Mouse (Mus musculus) kidney, embryonic 16.5 days (tissue): ENCODE measurements at regions not wholly inside any gene's neighbourhood (a gene's known extent, or its start where the extent isn't known, plus 50 kb on each side); places are given as distances from the start of the nearest gene placed in this dataset.
A peak's percentile ranks its signal among the peaks of the same experiment; 100 is the strongest.

ENCODE experiments used
- ATAC-seq: fragments of 200-750 bp; cut with Nextera tagmentation; 2 replicates; pipeline ENCODE4 v1.8.0; 2017; ENCODE audit warnings: moderate TSS enrichment; ENCODE audit not compliant: low FRiP score, low TSS enrichment
- H3K27ac ChIP-seq: fragments of 300-500 bp; sonication (generic); 2 replicates; pipeline ENCODE4 v1.5.1; 2014; ENCODE audit warnings: low read length
- H3K27me3 ChIP-seq: fragments of 300-500 bp; sonication (generic); 2 replicates; pipeline ENCODE4 v1.6.1; 2014; ENCODE audit warnings: low read length, control low read depth, mixed read lengths; ENCODE audit not compliant: insufficient read depth
- H3K36me3 ChIP-seq: fragments of 300-500 bp; sonication (generic); 2 replicates; pipeline ENCODE4 v1.6.1; 2014; ENCODE audit warnings: low read length, control low read depth, mixed read lengths; ENCODE audit not compliant: insufficient read depth
- H3K4me1 ChIP-seq: fragments of 300-500 bp; sonication (generic); 2 replicates; pipeline ENCODE4 v1.6.1; 2014; ENCODE audit warnings: low read length, control low read depth, mixed read lengths; ENCODE audit not compliant: insufficient read depth
- H3K4me2 ChIP-seq: fragments of 300-500 bp; sonication (generic); replicated peaks from 2 replicates; pipeline ENCODE4 v1.6.1; 2014; ENCODE audit warnings: low read depth, low read length
- H3K4me3 ChIP-seq: fragments of 300-500 bp; sonication (generic); 2 replicates; pipeline ENCODE4 v1.5.1; 2014; ENCODE audit warnings: mild to moderate bottlenecking, low read length
- H3K9ac ChIP-seq: fragments of 300-500 bp; sonication (generic); replicated peaks from 2 replicates; pipeline ENCODE4 v1.6.1; 2014; ENCODE audit warnings: low read length
- H3K9me3 ChIP-seq: fragments of 300-500 bp; sonication (generic); 2 replicates; pipeline ENCODE4 v1.6.1; 2016; ENCODE audit warnings: low read length, control low read depth
- WGBS: fragments of 180-500 bp; shearing (Covaris S2); extraction: QIAGEN DNeasy Blood & Tissue Kit; methylation state at CpG from one replicate; pipeline ENCODE4 v1.1.7; 2014; 5-methylcytosine and 5-hydroxymethylcytosine counted together

- Histone ChIP-seq H3K4me3 (no peak overlapping the region), H3K9ac (no peak overlapping the region), H3K9me3 (no peaks in the 10 kb centered on the region), H3K36me3 (no peaks in the 10 kb centered on the region), H3K27ac (no peak overlapping the region), H3K27me3 (no peaks in the 10 kb centered on the region), H3K4me2 (no peak overlapping the region), H3K4me1 (no peaks in the 10 kb centered on the region)
- ATAC-seq = 0 out of 2 replicates have a peak, but pooled peaks have one; percentile 54
- WGBS = 41% methylated on average over 10 of the region's 10 CpGs
These were observed 177.3 kb upstream of the Mvb12b start for GRCm38 (mm10) chr2:34065090-34065489.

GRCm38 (mm10) chr2:34056552-34056951, 168.8 kb upstream of the Mvb12b start:
- Histone ChIP-seq H3K4me1 (no peaks in the 10 kb centered on the region), H3K4me3 (no peak overlapping the region), H3K9me3 (no peaks in the 10 kb centered on the region), H3K4me2 (no peak overlapping the region), H3K9ac (no peak overlapping the region), H3K27ac (no peak overlapping the region), H3K36me3 (no peaks in the 10 kb centered on the region), H3K27me3 (no peaks in the 10 kb centered on the region)
- 79% methylated on average over 13 of the region's 13 CpGs for WGBS
- ATAC-seq = no peak

GRCm38 (mm10) chr2:34043064-34043463, 155.3 kb upstream of the Mvb12b start:
- no peak overlapping the region for H3K4me2 ChIP-seq
- H3K27me3 ChIP-seq = no peaks in the 10 kb centered on the region
- H3K9ac ChIP-seq = no peak overlapping the region
- WGBS = 71% methylated on average over 5 of the region's 5 CpGs
- no peaks in the 10 kb centered on the region for H3K36me3 ChIP-seq
- 0 out of 2 replicates have a peak, but pooled peaks cover 9% of the 10 kb centered on the region for H3K4me1 ChIP-seq
- H3K4me3 ChIP-seq = no peak overlapping the region
- H3K27ac ChIP-seq = no peak overlapping the region
- no peak for ATAC-seq
- H3K9me3 ChIP-seq = no peaks in the 10 kb centered on the region

- 0 out of 2 replicates have a peak, but pooled peaks cover 9% of the 10 kb centered on the region for H3K4me1 ChIP-seq
- H3K36me3 ChIP-seq = no peaks in the 10 kb centered on the region
- no peak overlapping the region for H3K27ac ChIP-seq
- WGBS = 34% methylated on average over 7 of the region's 7 CpGs
- no peaks in the 10 kb centered on the region for H3K27me3 ChIP-seq
- H3K9ac ChIP-seq = no peak overlapping the region
- H3K4me2 ChIP-seq = no peak overlapping the region
- H3K9me3 ChIP-seq = no peaks in the 10 kb centered on the region
- ATAC-seq = no peak; the same call in 1 of the 2 replicates
- H3K4me3 ChIP-seq = no peak overlapping the region
These were observed 154.6 kb upstream of the Mvb12b start for GRCm38 (mm10) chr2:34042336-34042735.

- 0 out of 2 replicates have a peak, but pooled peaks cover 9% of the 10 kb centered on the region for H3K4me1 ChIP-seq
- WGBS = 45% methylated on average over 8 of the region's 8 CpGs
- H3K9ac ChIP-seq = no peak overlapping the region
These were observed 151.2 kb upstream of the Mvb12b start for GRCm38 (mm10) chr2:34038982-34039381.

GRCm38 (mm10) chr2:34033212-34033611, 145.5 kb upstream of the Mvb12b start:
- H3K4me2 ChIP-seq = no peak overlapping the region
- WGBS = 46% methylated on average over 11 of the region's 11 CpGs
- ATAC-seq = no peak

More at GRCm38 (mm10) chr2:34038982-34039381, 151.2 kb upstream of the Mvb12b start:
- Histone ChIP-seq H3K27me3 (no peaks in the 10 kb centered on the region), H3K27ac (no peak overlapping the region), H3K9me3 (no peaks in the 10 kb centered on the region), H3K36me3 (no peaks in the 10 kb centered on the region), H3K4me2 (no peak overlapping the region), H3K4me3 (no peak overlapping the region)
- no peak for ATAC-seq

GRCm38 (mm10) chr2:34031421-34031820, 143.7 kb upstream of the Mvb12b start:
- Histone ChIP-seq H3K9me3 (no peaks in the 10 kb centered on the region), H3K27me3 (no peaks in the 10 kb centered on the region), H3K4me3 (no peak overlapping the region), H3K9ac (no peak overlapping the region), H3K27ac (peak overlapping the region; percentile 31; the same call in 1 of the 2 replicates), H3K4me1 (peaks cover 17% of the 10 kb centered on the region), H3K36me3 (no peaks in the 10 kb centered on the region), H3K4me2 (peak overlapping the region; percentile 6; the same call in 1 of the 2 replicates)
- 28% methylated on average over 7 of the region's 7 CpGs for WGBS
- no peak for ATAC-seq

More at GRCm38 (mm10) chr2:34033212-34033611, 145.5 kb upstream of the Mvb12b start:
- H3K4me1 ChIP-seq = peaks cover 10% of the 10 kb centered on the region
- H3K27ac ChIP-seq = no peak overlapping the region
- H3K9ac ChIP-seq = no peak overlapping the region
- no peaks in the 10 kb centered on the region for H3K27me3 ChIP-seq
- H3K4me3 ChIP-seq = no peak overlapping the region
- no peaks in the 10 kb centered on the region for H3K36me3 ChIP-seq
- H3K9me3 ChIP-seq = no peaks in the 10 kb centered on the region

- 15% methylated on average over 11 of the region's 11 CpGs for WGBS
- peak overlapping the region; percentile 31; the same call in 1 of the 2 replicates for H3K27ac ChIP-seq
- H3K9ac ChIP-seq = no peak overlapping the region
- ATAC-seq = no peak
- H3K27me3 ChIP-seq = no peaks in the 10 kb centered on the region
- H3K4me3 ChIP-seq = no peak overlapping the region
- H3K36me3 ChIP-seq = no peaks in the 10 kb centered on the region
- peak overlapping the region; percentile 6; the same call in 1 of the 2 replicates for H3K4me2 ChIP-seq
- peaks cover 17% of the 10 kb centered on the region for H3K4me1 ChIP-seq
- H3K9me3 ChIP-seq = no peaks in the 10 kb centered on the region
These were observed 143.3 kb upstream of the Mvb12b start for GRCm38 (mm10) chr2:34031001-34031412.

GRCm38 (mm10) chr2:34027445-34027844, 139.7 kb upstream of the Mvb12b start:
- no peaks in the 10 kb centered on the region for H3K9me3 ChIP-seq
- H3K4me2 ChIP-seq = no peak overlapping the region
- H3K27me3 ChIP-seq = no peaks in the 10 kb centered on the region
- no peak overlapping the region for H3K9ac ChIP-seq
- H3K4me3 ChIP-seq = no peak overlapping the region
- 43% methylated on average over 9 of the region's 9 CpGs for WGBS
- ATAC-seq = peak; percentile 52; the same call in 1 of the 2 replicates
- no peaks in the 10 kb centered on the region for H3K36me3 ChIP-seq
- peaks cover 17% of the 10 kb centered on the region for H3K4me1 ChIP-seq
- H3K27ac ChIP-seq = no peak overlapping the region

- WGBS = 80% methylated on average over 16 of the region's 16 CpGs
- H3K9ac ChIP-seq = no peak overlapping the region
- ATAC-seq = 0 out of 2 replicates have a peak, but pooled peaks have one; percentile 37
- H3K9me3 ChIP-seq = peaks cover 2% of the 10 kb centered on the region; the same call in 1 of the 2 replicates
- H3K27me3 ChIP-seq = no peaks in the 10 kb centered on the region
- H3K4me1 ChIP-seq = peaks cover 17% of the 10 kb centered on the region
- H3K4me3 ChIP-seq = no peak overlapping the region
- no peak overlapping the region for H3K27ac ChIP-seq
- H3K4me2 ChIP-seq = no peak overlapping the region
- H3K36me3 ChIP-seq = no peaks in the 10 kb centered on the region
These were observed 139.0 kb upstream of the Mvb12b start for GRCm38 (mm10) chr2:34026566-34027360.
